Mouse (Mus musculus) cortical plate, adult 2 months (tissue): ENCODE data around the gene Capn5.

Experiments used
- CTCF ChIP-seq: fragments of 200-500 bp; IDR thresholded peaks from 2 replicates; pipeline ENCODE4 v1.5.1; 2011; ENCODE audit warnings: mild to moderate bottlenecking, control low read depth, low read length; ENCODE audit not compliant: insufficient read depth; ENCODE audit errors: extremely low read depth
- POLR2A ChIP-seq: fragments of 200-500 bp; IDR thresholded peaks from 2 replicates; pipeline ENCODE4 v1.6.1; 2011; ENCODE audit warnings: mild to moderate bottlenecking, low read length, control low read depth; ENCODE audit not compliant: insufficient read depth; ENCODE audit errors: extremely low read depth

DNA sequence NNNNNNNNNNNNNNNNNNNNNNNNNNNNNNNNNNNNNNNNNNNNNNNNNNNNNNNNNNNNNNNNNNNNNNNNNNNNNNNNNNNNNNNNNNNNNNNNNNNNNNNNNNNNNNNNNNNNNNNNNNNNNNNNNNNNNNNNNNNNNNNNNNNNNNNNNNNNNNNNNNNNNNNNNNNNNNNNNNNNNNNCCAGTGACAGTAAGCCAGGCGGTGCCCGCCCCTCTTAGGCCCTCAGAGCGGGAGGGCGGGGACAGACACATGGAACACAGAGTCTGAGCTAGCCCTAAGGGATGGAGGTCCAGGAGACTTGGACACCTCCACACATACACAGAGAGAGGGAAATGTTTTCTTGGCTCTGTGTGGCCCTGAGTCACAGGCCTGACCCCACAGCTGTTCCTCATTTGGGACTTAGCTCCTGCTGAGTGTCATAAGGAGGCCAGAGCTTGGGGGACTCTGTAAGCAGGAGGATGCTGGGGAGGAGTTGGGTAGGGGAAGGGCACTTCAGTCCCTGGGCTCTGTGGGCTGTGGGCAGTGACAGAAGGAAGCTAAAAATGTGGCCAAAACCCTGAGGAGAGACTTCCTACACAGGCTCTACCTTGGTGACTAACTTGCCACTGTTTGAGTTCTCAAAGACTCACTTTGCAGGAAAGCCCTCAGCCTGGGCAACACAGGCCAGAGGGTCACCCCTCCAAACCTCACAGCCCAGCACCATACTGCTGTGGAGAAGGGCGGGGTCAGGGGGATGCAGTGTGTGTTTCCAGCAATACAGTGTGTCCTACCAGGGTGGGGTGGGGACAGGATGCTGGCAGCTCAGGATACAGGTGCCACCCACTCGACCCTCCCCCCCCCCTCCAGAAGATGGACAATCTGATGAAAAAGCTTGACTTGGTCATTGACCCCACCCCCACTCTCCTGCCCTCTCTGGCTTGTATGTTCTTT, 6.7 kb downstream of the Capn5 start:
- TF ChIP-seq CTCF (no peak), POLR2A (no peak)
